Mouse (Mus musculus): ENCODE measurements around the gene Gm44790. TPM values are rescaled to one million over a fixed set of nuclear protein-coding genes. Genes with fewer than 3 reads are reported as not detected.

Gm44790 gene
- total and polyA plus RNA-seq, 3 experiments, result 0.29 to 0.77 TPM; not detected in 1

- TF ChIP-seq ZKSCAN1 (IDR thresholded peaks at IDR 0.05; ENCODE audit: low read depth, low read length) (no peak), GATA1 (IDR thresholded peaks at IDR 0.05; ENCODE audit: low read depth, low read length) (no peak), KAT2A (conservative IDR thresholded peaks at IDR 0.05; ENCODE audit: low read depth, low read length) (peak; percentile 74; the same call in 1 of the 2 replicates), TCF12 (IDR thresholded peaks at IDR 0.05; ENCODE audit: low read depth, low read length) (peak; percentile 65), USF1 (IDR thresholded peaks at IDR 0.05; ENCODE audit: low read depth, low read length) (peak; percentile 99), ETS1 (IDR thresholded peaks at IDR 0.05; ENCODE audit: low read depth, low read length) (peak; percentile 87), ZC3H11A (IDR thresholded peaks at IDR 0.05; ENCODE audit: low read depth, low read length) (peak; percentile 30; the same call in 1 of the 2 replicates), NRF1 (IDR thresholded peaks at IDR 0.05; ENCODE audit: insufficient read depth, low read depth, low read length, poor library complexity, severe bottlenecking) (peak; percentile 92), HCFC1 (IDR thresholded peaks at IDR 0.05; ENCODE audit: low read depth, low read length) (peak; percentile 92), TAL1 (IDR thresholded peaks at IDR 0.05; ENCODE audit: low read length) (no peak), MXI1 (IDR thresholded peaks at IDR 0.05; ENCODE audit: low read depth, low read length) (peak; percentile 92), POLR2AphosphoS5 (IDR thresholded peaks at IDR 0.05; ENCODE audit: borderline replicate concordance, low read depth, low read length) (peak; percentile 83; the same call in 1 of the 2 replicates), E2F4 (IDR thresholded peaks at IDR 0.05; ENCODE audit: borderline replicate concordance, low read depth, low read length) (peak; percentile 91), TBP (IDR thresholded peaks at IDR 0.05; ENCODE audit: low read depth, low read length) (peak; percentile 93), POLR2A (IDR thresholded peaks at IDR 0.05; ENCODE audit: control insufficient read depth in 1 of 2, insufficient read depth in 1 of 2, low read depth in 1 of 2, low read length in 2 of 2, poor library complexity in 1 of 2) (peak; percentile 87 to 97), GABPA (IDR thresholded peaks at IDR 0.05; ENCODE audit: low read depth, low read length) (no peak), NELFE (IDR thresholded peaks at IDR 0.05; ENCODE audit: low read depth, low read length) (peak; percentile 98), MAZ (IDR thresholded peaks at IDR 0.05; ENCODE audit: low read depth, low read length) (peak; percentile 94), EP300 (IDR thresholded peaks at IDR 0.05; ENCODE audit: low read depth in 1 of 2, low read length in 2 of 2) (peak in 1 of 2 experiments; percentile 33; a peak in 2 of 4 replicates), USF2 (IDR thresholded peaks at IDR 0.05; ENCODE audit: borderline replicate concordance in 1 of 2, insufficient read depth in 1 of 2, low read depth in 1 of 2, low read length in 2 of 2) (peak; percentile 79 to 95)
These were observed 45.9 kb downstream of the Gm44790 start (continued) for GRCm38 (mm10) chr6:86472100-86472955.

GRCm38 (mm10) chr6:86473077-86473476, 46.6 kb downstream of the Gm44790 start:
- peaks cover 0 to 28% of the 10 kb centered on the region in 2 experiments; a peak in 3 of 4 replicates for H3K36me3 ChIP-seq (ENCODE audit: control insufficient read depth in 1 of 2, insufficient read depth in 2 of 2, low read length in 2 of 2)

More at GRCm38 (mm10) chr6:86473077-86473476, 46.6 kb downstream of the Gm44790 start:
- Histone ChIP-seq H3K9ac (ENCODE audit: control insufficient read depth, low read depth, low read length, poor library complexity, severe bottlenecking) (peak overlapping the region; percentile 77), H3K27ac (ENCODE audit: control insufficient read depth, low read depth, low read length) (peak overlapping the region; percentile 81), H3K27me3 (ENCODE audit: control insufficient read depth in 1 of 2, insufficient read depth in 2 of 2, low read length in 2 of 2) (no peaks in the 10 kb centered on the region), H3K9me3 (replicated peaks; ENCODE audit: insufficient read depth, low read length) (no peaks in the 10 kb centered on the region), H3K4me3 (ENCODE audit: control insufficient read depth in 1 of 2, insufficient read depth in 1 of 2, low read depth in 2 of 2, low read length in 2 of 2) (peak overlapping the region; percentile 56 to 76), H3K79me2 (ENCODE audit: control insufficient read depth, insufficient read depth, low read length, poor library complexity) (peaks cover 6% of the 10 kb centered on the region; the same call in 1 of the 2 replicates), H3K4me1 (ENCODE audit: control insufficient read depth in 1 of 2, insufficient read depth in 2 of 2, low read length in 2 of 2) (peaks cover 13 to 36% of the 10 kb centered on the region in 2 experiments)
- TF ChIP-seq HCFC1 (IDR thresholded peaks at IDR 0.05; ENCODE audit: low read depth, low read length) (no peak), CHD1 (IDR thresholded peaks at IDR 0.05; ENCODE audit: low read depth, low read length) (0 out of 2 replicates have a peak, but pooled peaks have one; percentile 95), GABPA (IDR thresholded peaks at IDR 0.05; ENCODE audit: low read depth, low read length) (no peak), CTCF (IDR thresholded peaks at IDR 0.05 in 2 of 3, conservative IDR thresholded peaks at IDR 0.05 in 1 of 3; ENCODE audit: control insufficient read depth in 1 of 3, insufficient read depth in 1 of 3, low read depth in 2 of 3, low read length in 3 of 3, poor library complexity in 1 of 3, severe bottlenecking in 1 of 3) (peak in 2 of 3 experiments; percentile 7 to 17; a peak in 1 of 6 replicates), ZNF384 (IDR thresholded peaks at IDR 0.05; ENCODE audit: low read depth, low read length) (no peak), TBP (IDR thresholded peaks at IDR 0.05; ENCODE audit: low read depth, low read length) (no peak), KAT2A (conservative IDR thresholded peaks at IDR 0.05; ENCODE audit: low read depth, low read length) (no peak)
- DNase-seq (ENCODE audit: low read depth, low spot score), result peak; percentile 54
